ENCODE assay signal across 8 mouse cellular contexts in genomic region chr2:167597492-167598186, GRCm38 (mm10). TPM values are rescaled to one million over a fixed set of nuclear protein-coding genes. Genes with fewer than 3 reads are reported as not detected.
A peak's percentile ranks its signal among the peaks of the same experiment; 100 is the strongest.
DNase-seq lines count a peak whose midpoint lies in the region; ATAC-seq and TF ChIP-seq lines count a peak whose summit lies in the region.

No protein-coding gene starts in this region.

- H3K27me3 ChIP-seq in lung, embryonic 14.5 days (ENCODE audit: insufficient read depth, low read length), result no peaks in the 10 kb centered on the region
- H3K27me3 ChIP-seq in forebrain, embryonic 11.5 days (ENCODE audit: control insufficient read depth, insufficient read depth, low read length), result no peaks in the 10 kb centered on the region
- H3K27me3 ChIP-seq in hindbrain, embryonic 14.5 days (ENCODE audit: control insufficient read depth, insufficient read depth, low read length), result no peaks in the 10 kb centered on the region

- H3K36me3 ChIP-seq in lung, embryonic 14.5 days (ENCODE audit: insufficient read depth), result no peaks in the 10 kb centered on the region
- H3K36me3 ChIP-seq in forebrain, embryonic 11.5 days (ENCODE audit: control insufficient read depth, insufficient read depth, low read length), result no peaks in the 10 kb centered on the region
- H3K36me3 ChIP-seq in hindbrain, embryonic 14.5 days (replicated peaks; ENCODE audit: control insufficient read depth, insufficient read depth), result no peaks in the 10 kb centered on the region

- peak overlapping the region; percentile 46; the same call in 1 of the 2 replicates for H3K9ac ChIP-seq in lung, embryonic 14.5 days
- peak overlapping the region; percentile 39 for H3K9ac ChIP-seq in forebrain, embryonic 11.5 days (ENCODE audit: low read length)
- H3K9ac ChIP-seq in hindbrain, embryonic 14.5 days, result peak overlapping the region; percentile 45

- peak overlapping the region; percentile 64 for H3K4me2 ChIP-seq in lung, embryonic 14.5 days
- peak overlapping the region; percentile 40 for H3K4me2 ChIP-seq in forebrain, embryonic 11.5 days (ENCODE audit: low read depth, low read length, severe bottlenecking)
- peak overlapping the region; percentile 44 for H3K4me2 ChIP-seq in hindbrain, embryonic 14.5 days (replicated peaks)

- no peak for TF ChIP-seq CTCF in lung, embryonic 14.5 days (IDR thresholded peaks at IDR 0.05; ENCODE audit: low read depth)

- no peaks in the 10 kb centered on the region for H3K9me3 ChIP-seq in lung, embryonic 14.5 days (ENCODE audit: low read depth, low read length)
- H3K9me3 ChIP-seq in forebrain, embryonic 11.5 days (ENCODE audit: control insufficient read depth, low read length), result no peaks in the 10 kb centered on the region
- H3K9me3 ChIP-seq in hindbrain, embryonic 14.5 days (ENCODE audit: control insufficient read depth, low read length), result no peaks in the 10 kb centered on the region

- DNase-seq in lung, embryonic 14.5 days, result peak; percentile 93
- DNase-seq in lung, postnatal 25 days (ENCODE audit: low spot score), result no peak
- peak; percentile 76 for DNase-seq in forebrain, embryonic 11.5 days (ENCODE audit: low spot score)
- DNase-seq in hindbrain, embryonic 14.5 days (ENCODE audit: low spot score), result no peak
- peak; percentile 80 for DNase-seq in mesoderm, embryonic 11.5 days (ENCODE audit: low read depth, low spot score)
- no peak for DNase-seq in layer of hippocampus, adult 8-10 months (ENCODE audit: low spot score in 2 of 2)
- DNase-seq in spleen, postnatal 10 days (ENCODE audit: low spot score in 2 of 2), result no peak
- DNase-seq in adrenal gland, adult 18-20 months (ENCODE audit: low spot score in 2 of 2), result no peak

- peak; percentile 79 for ATAC-seq in lung, embryonic 14.5 days (ENCODE audit: insufficient read depth)
- peak; percentile 71 for ATAC-seq in forebrain, embryonic 11.5 days (replicated peaks; ENCODE audit: low FRiP score)
- peak; percentile 31; the same call in 1 of the 2 replicates for ATAC-seq in hindbrain, embryonic 14.5 days (ENCODE audit: low FRiP score)

- peaks cover 50% of the 10 kb centered on the region for H3K4me1 ChIP-seq in lung, embryonic 14.5 days (ENCODE audit: insufficient read depth)
- peaks cover 8% of the 10 kb centered on the region; the same call in 1 of the 2 replicates for H3K4me1 ChIP-seq in forebrain, embryonic 11.5 days (replicated peaks; ENCODE audit: control insufficient read depth, insufficient read depth, low read length)
- peaks cover 10% of the 10 kb centered on the region; the same call in 1 of the 2 replicates for H3K4me1 ChIP-seq in hindbrain, embryonic 14.5 days (replicated peaks; ENCODE audit: control insufficient read depth, insufficient read depth, low read length)

- peak overlapping the region; percentile 89 for H3K27ac ChIP-seq in lung, embryonic 14.5 days (ENCODE audit: low read depth)
- H3K27ac ChIP-seq in forebrain, embryonic 11.5 days (ENCODE audit: low read depth, low read length), result no peak overlapping the region
- no peak overlapping the region for H3K27ac ChIP-seq in hindbrain, embryonic 14.5 days

- peak overlapping the region; percentile 30 for H3K4me3 ChIP-seq in lung, embryonic 14.5 days (ENCODE audit: low read depth, low read length)
- peak overlapping the region; percentile 7 for H3K4me3 ChIP-seq in forebrain, embryonic 11.5 days (ENCODE audit: low read depth, low read length)
- H3K4me3 ChIP-seq in hindbrain, embryonic 14.5 days (replicated peaks; ENCODE audit: low read length), result no peak overlapping the region

- WGBS in lung, embryonic 14.5 days, result 9% methylated on average over 36 of the region's 40 CpGs
- 31% methylated on average over 33 of the region's 40 CpGs for WGBS in forebrain, embryonic 11.5 days
- 35% methylated on average over 35 of the region's 40 CpGs for WGBS in hindbrain, embryonic 14.5 days

RNA-seq across cellular contexts. Expression of gene Ube2v1, which starts 34.3 kb away (rescaled TPM):
- 275 and 293 TPM in 2 replicates for polyA plus RNA-seq in lung, embryonic 14.5 days (2014; fragmentation: Nextera tagmentation; extraction: Ambion mirVana)
- polyA plus RNA-seq in forebrain, embryonic 11.5 days (2014; fragmentation: Nextera tagmentation; extraction: Ambion mirVana), result 333 and 334 TPM in 2 replicates
- polyA plus RNA-seq in hindbrain, embryonic 14.5 days (2014; fragmentation: Nextera tagmentation; extraction: Ambion mirVana), result 302 and 313 TPM in 2 replicates
- 100 to 1,000 TPM; 196 to 224 (median 216) TPM for total RNA-seq in layer of hippocampus, adult 8-10 months (2022)
- 100 to 1,000 TPM; 184 to 195 TPM for total RNA-seq in adrenal gland, adult 18-20 months (2021)

RNA-seq across cellular contexts. Expression of gene Snai1, which starts 59.6 kb away (rescaled TPM):
- polyA plus RNA-seq in lung, embryonic 14.5 days (2014; fragmentation: Nextera tagmentation; extraction: Ambion mirVana), result 152 and 162 TPM in 2 replicates
- 25.1 and 27.8 TPM in 2 replicates for polyA plus RNA-seq in forebrain, embryonic 11.5 days (2014; fragmentation: Nextera tagmentation; extraction: Ambion mirVana)
- 5.5 and 7.5 TPM in 2 replicates for polyA plus RNA-seq in hindbrain, embryonic 14.5 days (2014; fragmentation: Nextera tagmentation; extraction: Ambion mirVana)
- total RNA-seq in layer of hippocampus, adult 8-10 months (2022), result 1 to 10 TPM in 1 of 4 experiments, under 1 TPM in 3; 0.28 to 1.1 (median 0.53) TPM
- 1 to 10 TPM; 6.3 to 8.8 TPM for total RNA-seq in adrenal gland, adult 18-20 months (2021)

Comparison
In these comparisons a context has a peak if more than half of its experiments do, and no peak if none do; other contexts are left out.
1. DNase-seq: peak in lung, embryonic 14.5 days (single experiment), forebrain, embryonic 11.5 days (single experiment) and mesoderm, embryonic 11.5 days (single experiment); none in lung, postnatal 25 days (single experiment), hindbrain, embryonic 14.5 days (single experiment), layer of hippocampus, adult 8-10 months (0 of 2), spleen, postnatal 10 days (0 of 2) and adrenal gland, adult 18-20 months (0 of 2).
2. Peak in every context shown above with its lines, with median percentiles within 50 percentile points of each other: ATAC-seq, H3K4me2 ChIP-seq and H3K9ac ChIP-seq.